Mouse (Mus musculus) heart, adult 8-10 months (tissue): ENCODE data around the gene Olfr62. TPM values are rescaled to one million over a fixed set of nuclear protein-coding genes. Genes with fewer than 3 reads are reported as not detected.

Experiments
- DNase-seq: peaks from one replicate; pipeline ENCODE4 v3.0.0; 2022; ENCODE audit warnings: low spot score
- total RNA-seq, 4 experiments: library from RNA; stranded (reverse); gene quantifications; 2 replicates each; pipeline ENCODE4 v1.2.4; 2022

Olfr62 gene
- not detected for total RNA-seq

GRCm38 (mm10) chr4:118658652-118659051, at the start of gene Olfr62:
TSS of gene Olfr62 (plus strand) at chr4:118658952.
- no peak for DNase-seq

- DNase-seq = no peak
Observed at GRCm38 (mm10) chr4:118609836-118610235, 48.9 kb upstream of the Olfr62 start.

DNA sequence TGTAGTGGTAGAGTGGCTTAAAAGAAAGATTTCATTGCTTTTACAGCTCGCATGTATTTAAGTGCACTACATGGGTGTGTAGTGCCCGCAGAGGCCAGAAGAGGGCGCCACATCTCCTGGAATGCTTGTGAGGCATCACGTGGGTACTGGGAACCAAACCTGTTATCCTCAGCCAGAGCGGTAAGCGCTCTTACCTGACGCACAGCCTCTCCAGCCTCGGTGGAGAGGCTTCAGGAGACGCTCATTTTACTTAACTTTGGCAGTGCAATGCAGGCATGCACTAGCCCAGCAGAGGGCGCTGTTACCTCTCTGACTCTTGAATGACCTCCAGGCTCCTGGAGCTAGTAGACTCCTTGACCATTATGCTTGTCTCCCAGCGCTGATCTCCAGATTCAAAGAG, 46.1 kb upstream of the Olfr62 start:
- no peak for DNase-seq

- no peak for DNase-seq
Observed at GRCm38 (mm10) chr4:118615412-118615811, 43.3 kb upstream of the Olfr62 start.

GRCm38 (mm10) chr4:118620279-118620966, 38.3 kb upstream of the Olfr62 start, which contains the start of the genes Cfap57 and Ebna1bp2:
TSS of gene Cfap57 (minus strand) at chr4:118620777.
TSS of gene Ebna1bp2 (plus strand) at chr4:118620799.
- peak; percentile 94 for DNase-seq

DNA sequence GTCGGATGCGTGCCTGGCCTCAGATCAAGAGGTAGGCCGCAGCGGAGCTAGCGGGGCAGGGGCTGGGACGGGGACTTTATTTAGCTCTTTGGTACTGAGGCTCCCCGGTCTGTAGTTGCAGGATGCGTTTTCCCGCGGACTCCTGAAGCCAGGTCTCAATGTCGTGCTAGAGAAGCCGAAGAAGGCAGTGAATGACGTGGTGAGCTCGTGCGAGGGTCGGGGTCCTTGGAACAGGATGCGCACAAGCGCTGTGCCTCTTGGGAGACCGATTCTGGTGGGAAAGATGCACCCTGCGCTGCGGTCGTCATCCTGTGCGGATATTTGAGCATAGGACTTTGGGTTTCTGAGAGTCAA, 37.8 kb upstream of the Olfr62 start:
- DNase-seq = no peak

DNA sequence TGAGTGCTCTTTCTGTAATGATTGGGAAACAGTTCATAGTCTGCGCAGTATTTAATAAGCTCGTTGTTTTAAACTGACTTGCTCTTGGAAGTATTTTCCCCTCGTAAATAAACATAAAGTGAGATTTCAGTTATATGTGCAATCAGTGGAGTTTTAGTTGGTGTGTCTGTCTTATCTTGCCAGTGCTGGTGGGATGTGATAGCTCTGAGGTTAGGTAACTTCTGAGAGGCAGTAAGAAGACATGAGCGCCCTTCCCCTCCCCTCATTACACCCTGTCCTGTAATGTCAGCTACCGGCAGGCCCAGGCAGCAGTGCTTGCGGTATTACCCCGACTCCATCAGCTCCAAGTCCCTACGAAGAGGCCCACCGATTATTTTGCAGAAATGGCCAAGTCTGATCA, 37.0 kb upstream of the Olfr62 start:
- no peak for DNase-seq

DNA sequence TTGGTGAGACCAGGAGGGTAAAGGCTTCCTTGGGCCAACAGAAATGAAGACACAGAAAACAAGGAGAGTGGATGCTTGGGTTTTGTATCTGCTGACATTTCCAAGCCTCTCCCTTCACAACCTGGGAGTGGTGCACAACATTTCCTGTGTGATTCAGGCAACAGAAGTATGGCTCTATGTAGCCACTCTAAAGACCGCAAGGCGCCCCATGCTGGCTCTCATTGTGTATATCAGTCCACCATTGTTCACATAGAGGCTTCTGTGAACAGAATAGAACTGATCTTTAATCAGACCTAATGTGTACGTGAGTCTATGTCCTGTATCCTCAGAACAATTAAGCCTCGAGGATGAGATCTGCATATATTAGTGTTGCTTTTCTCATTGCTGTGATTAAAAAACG, 28.5 kb upstream of the Olfr62 start:
- DNase-seq = no peak

GRCm38 (mm10) chr4:118642346-118643190, 16.2 kb upstream of the Olfr62 start:
- DNase-seq = no peak

DNA sequence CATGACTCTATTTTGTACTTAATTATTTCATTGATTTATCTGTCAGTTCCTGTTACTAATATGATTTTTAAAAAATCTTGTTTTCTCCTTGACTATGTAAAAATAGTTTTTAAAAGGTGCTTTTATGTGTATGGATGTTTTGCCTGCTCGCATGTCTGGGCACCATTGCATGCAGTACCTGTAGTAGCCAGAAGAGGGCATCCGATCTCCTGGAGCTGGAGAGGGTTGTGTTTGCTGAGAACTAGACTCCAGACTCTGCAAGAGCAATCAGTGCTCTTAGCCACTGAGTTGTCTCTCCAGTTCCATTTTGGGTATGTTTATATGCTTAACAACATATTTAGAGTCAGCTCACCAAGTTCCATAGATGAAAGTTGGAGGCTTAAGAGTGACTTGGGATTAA, 13.5 kb upstream of the Olfr62 start:
- peak; percentile 40 for DNase-seq

DNA sequence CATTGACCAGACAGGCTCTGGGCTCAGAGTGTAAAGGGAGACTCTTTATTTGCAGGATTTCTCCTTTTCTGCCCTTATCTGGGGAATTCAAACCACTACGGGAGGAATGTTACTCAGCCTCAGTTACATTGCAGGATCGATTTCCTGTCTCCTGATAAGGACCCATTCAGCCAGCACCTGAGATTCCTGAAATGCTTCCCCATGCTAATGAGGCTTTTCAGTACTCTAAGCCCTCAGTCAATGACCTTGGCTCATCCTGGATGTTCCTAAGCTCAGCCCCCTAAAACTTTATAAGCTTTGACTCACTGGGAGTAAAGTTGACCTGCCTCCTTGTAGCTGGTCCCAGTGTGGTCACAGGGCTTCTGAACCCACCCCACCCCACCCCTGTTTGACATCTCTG, 28.3 kb downstream of the Olfr62 start:
- no peak for DNase-seq

DNA sequence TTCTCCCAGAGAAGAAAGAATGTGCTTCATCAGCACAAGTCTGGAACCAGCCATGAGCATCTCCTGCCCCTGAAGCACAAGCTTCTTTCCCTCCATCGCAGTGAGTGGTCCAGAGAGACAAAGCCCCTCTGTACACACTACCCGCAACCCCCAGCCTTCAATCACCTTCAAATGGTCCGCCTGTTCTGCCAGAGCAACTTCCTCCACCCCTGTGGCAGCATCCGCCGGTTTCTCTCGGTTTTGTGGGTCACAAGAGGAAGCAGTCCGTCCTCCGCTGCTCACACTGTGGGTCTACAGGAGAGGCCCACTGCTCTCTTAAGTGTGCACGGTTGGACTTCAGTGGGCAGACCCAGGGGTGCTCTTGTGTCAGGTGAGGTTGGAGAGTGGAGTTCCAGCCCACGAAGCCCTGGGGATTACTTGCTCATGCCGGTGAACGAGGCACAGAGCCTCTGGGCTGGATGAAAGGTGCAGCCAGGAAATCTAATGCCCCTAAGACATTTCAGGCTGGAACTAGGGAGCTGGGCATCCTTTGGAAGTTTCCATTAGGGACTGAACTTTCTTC, 33.7 kb downstream of the Olfr62 start, which contains the start of gene Olfr1342:
Gene Olfr1342, minus strand, starts transcription at position 345 of the 562 bp plus-strand sequence.
- DNase-seq = no peak

- no peak for DNase-seq
Observed at GRCm38 (mm10) chr4:118693812-118694211, 35.1 kb downstream of the Olfr62 start.

DNA sequence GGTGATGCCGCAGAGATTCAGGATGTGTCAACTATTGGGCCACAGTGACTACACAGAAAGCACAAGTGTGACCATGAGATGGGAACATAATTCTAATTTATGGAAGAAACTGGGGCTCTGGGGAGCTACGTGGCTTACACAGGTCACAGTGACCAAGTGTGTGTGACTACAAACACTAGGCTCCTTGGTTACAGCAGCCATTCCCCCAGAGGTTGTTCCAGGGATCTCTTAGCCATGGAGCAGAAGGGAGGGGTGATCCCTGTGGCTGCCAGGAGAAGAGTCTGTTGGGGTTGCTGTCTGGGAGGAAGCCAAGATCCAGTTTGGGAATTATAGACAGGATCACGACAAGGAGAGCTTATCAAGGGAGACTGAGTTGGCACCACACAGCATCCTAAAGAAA, 44.5 kb downstream of the Olfr62 start, which contains the start of gene Olfr1341:
Gene Olfr1341, plus strand, starts transcription at position 301 of the 400 bp plus-strand sequence.
- DNase-seq = no peak

GRCm38 (mm10) chr4:118708086-118708485, 49.3 kb downstream of the Olfr62 start:
- DNase-seq = no peak

DNA sequence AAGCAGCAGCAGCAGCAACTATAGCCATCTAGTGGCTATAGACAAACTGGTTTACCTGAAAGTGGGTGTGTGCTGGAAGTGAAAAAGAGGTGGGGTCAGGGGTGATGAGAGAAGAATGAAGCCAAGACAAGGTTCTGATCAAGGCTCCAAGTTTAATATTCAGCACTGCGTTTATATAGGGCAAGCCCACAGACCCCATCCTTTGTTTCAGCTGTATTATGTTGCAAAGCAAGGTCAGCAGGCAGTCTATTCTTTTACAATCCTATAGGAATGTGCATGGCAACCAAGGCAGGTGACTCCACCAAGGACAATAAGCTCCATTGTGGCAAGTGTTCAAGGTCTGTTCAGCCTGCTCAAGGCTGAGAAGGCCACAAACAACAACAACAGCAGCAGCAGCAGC, 52.9 kb downstream of the Olfr62 start:
- no peak for DNase-seq

Other genes starting within 250 kb of the Olfr62 start
- 10 to 100 TPM; 10.3 to 13.0 (median 11.7) TPM for gene Szt2, start 249.7 kb upstream of the Olfr62 start, total RNA-seq
- gene Med8, start 249.6 kb upstream of the Olfr62 start, total RNA-seq = 10 to 100 TPM; 28.8 to 42.8 (median 36.2) TPM
- 10 to 100 TPM; 14.8 to 17.7 (median 16.2) TPM for gene Elovl1, start 230.9 kb upstream of the Olfr62 start, total RNA-seq
- gene Cdc20, start 221.6 kb upstream of the Olfr62 start, total RNA-seq = 1 to 10 TPM in 3 of 4 experiments, under 1 TPM in 1; 0.47 to 1.4 (median 1.0) TPM
- under 1 TPM; 0.41 to 0.97 (median 0.51) TPM for gene Mpl, start 201.4 kb upstream of the Olfr62 start, total RNA-seq
- 10 to 100 TPM; 50.0 to 57.6 (median 56.7) TPM for gene Tie1, start 168.9 kb upstream of the Olfr62 start, total RNA-seq
- not detected for gene 2610528J11Rik, start 132.0 kb upstream of the Olfr62 start, total RNA-seq
- under 1 TPM in 2 of 4 experiments, not detected in 2; 0.12 to 0.23 TPM for gene Tmem125, start 114.9 kb upstream of the Olfr62 start, total RNA-seq
- gene Cfap57, start 38.2 kb upstream of the Olfr62 start, total RNA-seq = under 1 TPM in 1 of 4 experiments, not detected in 3; 0.06 TPM
- 10 to 100 TPM; 26.6 to 42.0 (median 37.1) TPM for gene Ebna1bp2, start 38.2 kb upstream of the Olfr62 start, total RNA-seq
- not detected for gene Olfr1342, start 33.8 kb downstream of the Olfr62 start, total RNA-seq
- not detected for gene Olfr1341, start 44.6 kb downstream of the Olfr62 start, total RNA-seq
- gene Olfr1340, start 61.2 kb downstream of the Olfr62 start, total RNA-seq = not detected
- not detected for gene Olfr1339, start 73.2 kb downstream of the Olfr62 start, total RNA-seq
- not detected for gene Olfr1338, start 99.8 kb downstream of the Olfr62 start, total RNA-seq
- gene Olfr1337, start 123.6 kb downstream of the Olfr62 start, total RNA-seq = not detected
- not detected for gene Olfr1335, start 151.0 kb downstream of the Olfr62 start, total RNA-seq
- gene Olfr1333, start 177.3 kb downstream of the Olfr62 start, total RNA-seq = not detected
- gene Olfr1331, start 205.7 kb downstream of the Olfr62 start, total RNA-seq = not detected
- not detected for gene Olfr1330, start 229.6 kb downstream of the Olfr62 start, total RNA-seq